Mouse (Mus musculus) embryonic fibroblast, embryonic 13.5 days (primary cell): Measurements from ENCODE around the gene Tbc1d8b. TPM values are rescaled to one million over a fixed set of nuclear protein-coding genes. Genes with fewer than 3 reads are reported as not detected.

Experiments
- H3K27ac ChIP-seq: 2 replicates; pipeline ENCODE4 v1.5.1; 2012; ENCODE audit warnings: low read length, control low read depth, inconsistent platforms; ENCODE audit not compliant: insufficient read depth
- H3K4me1 ChIP-seq: 2 replicates; pipeline ENCODE4 v1.6.1; 2011; ENCODE audit warnings: low read length; ENCODE audit not compliant: control insufficient read depth, insufficient read depth
- H3K4me3 ChIP-seq: 2 replicates; pipeline ENCODE4 v1.5.1; 2011; ENCODE audit warnings: mild to moderate bottlenecking, control low read depth, low read length; ENCODE audit not compliant: insufficient read depth
- CTCF ChIP-seq: IDR thresholded peaks from 2 replicates; pipeline ENCODE4 v1.5.1; 2011; ENCODE audit warnings: mild to moderate bottlenecking, control low read depth, low read length, moderate library complexity, borderline replicate concordance; ENCODE audit not compliant: insufficient read depth
- POLR2A ChIP-seq: IDR thresholded peaks from 2 replicates; pipeline ENCODE4 v1.6.1; 2011; ENCODE audit warnings: low read depth, mild to moderate bottlenecking, control low read depth, low read length, moderate library complexity
- polyA plus RNA-seq: library from polyadenylated mRNA; stranded (reverse); fragments of >200 nt; gene quantifications from 2 replicates; pipeline ENCODE4 v1.2.4, GENCODE M21; 2011; ENCODE audit warnings: low read depth; ENCODE audit not compliant: missing spikeins, insufficient read length

The Tbc1d8b gene
- polyA plus RNA-seq, 1 experiment: 35.6 TPM

DNA sequence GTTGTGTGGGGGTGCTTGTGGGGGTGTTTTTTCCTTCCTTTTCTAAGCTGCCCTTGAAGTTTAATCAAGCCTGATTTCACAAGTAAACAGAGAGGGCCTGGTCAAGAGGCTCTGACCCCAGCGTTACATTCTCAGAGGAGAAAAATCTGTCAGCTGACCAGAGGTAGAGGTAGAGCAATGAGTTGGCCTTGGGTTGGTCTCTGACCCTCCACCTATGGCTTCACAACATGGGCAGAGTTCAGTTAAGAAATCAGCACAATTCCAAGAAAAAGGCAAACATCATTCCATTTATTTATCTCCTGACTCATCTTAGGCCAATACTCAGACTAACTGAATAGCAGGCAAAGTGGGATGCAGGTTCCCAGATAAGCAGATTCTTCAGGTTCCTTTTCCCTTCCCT lies 94.1 kb downstream of the Tbc1d8b start:
- peaks cover 4% of the 10 kb centered on the region; the same call in 1 of the 2 replicates for H3K4me1 ChIP-seq
- no peak overlapping the region for H3K27ac ChIP-seq
- no peak overlapping the region for H3K4me3 ChIP-seq
- no peak for TF ChIP-seq CTCF
- TF ChIP-seq POLR2A: no peak

DNA sequence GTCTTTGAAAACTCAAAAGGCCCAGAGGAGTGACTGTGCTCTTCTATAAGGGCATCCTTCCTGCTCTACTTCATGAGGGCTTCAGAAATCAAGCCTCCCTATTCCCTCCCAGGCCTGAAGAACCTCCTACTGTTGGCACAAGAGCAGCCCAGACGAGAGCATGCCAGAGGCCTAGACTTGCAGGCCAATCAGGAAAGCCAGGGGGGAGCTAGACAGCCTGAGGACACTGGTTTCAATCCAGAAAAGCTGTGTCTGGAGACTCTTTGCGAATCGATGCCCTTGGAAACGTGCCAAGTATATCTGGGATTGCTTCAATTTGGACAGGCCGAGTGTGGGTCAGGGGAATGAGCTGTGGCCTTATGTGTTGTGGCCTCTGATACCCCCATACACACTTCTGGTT lies 94.6 kb downstream of the Tbc1d8b start:
- Histone ChIP-seq H3K27ac (no peak overlapping the region), H3K4me1 (peaks cover 4% of the 10 kb centered on the region; the same call in 1 of the 2 replicates), H3K4me3 (no peak overlapping the region)
- TF ChIP-seq CTCF: no peak
- TF ChIP-seq POLR2A: no peak

DNA sequence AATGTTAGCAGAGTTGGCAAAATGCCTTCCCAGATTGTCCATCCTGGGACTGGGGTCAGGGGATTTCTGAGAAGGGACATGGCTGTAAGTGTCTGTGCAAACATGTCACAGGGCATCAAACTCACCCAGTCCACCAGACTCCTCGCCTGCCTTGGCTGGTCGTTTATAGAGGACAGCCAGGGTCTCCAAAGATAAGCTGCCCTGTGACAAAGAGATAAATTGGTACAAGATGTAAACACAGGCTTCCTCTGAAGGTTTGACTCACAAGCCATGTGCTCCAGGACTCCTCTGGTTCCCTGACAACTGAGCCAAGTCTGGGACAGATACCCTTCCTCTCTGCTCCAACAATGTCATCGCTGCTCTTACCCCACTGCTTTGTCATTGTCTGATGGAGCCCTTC lies 96.2 kb downstream of the Tbc1d8b start:
- no peaks in the 10 kb centered on the region for H3K4me1 ChIP-seq
- no peak overlapping the region for H3K27ac ChIP-seq
- no peak overlapping the region for H3K4me3 ChIP-seq
- TF ChIP-seq CTCF (no peak), POLR2A (no peak)

DNA sequence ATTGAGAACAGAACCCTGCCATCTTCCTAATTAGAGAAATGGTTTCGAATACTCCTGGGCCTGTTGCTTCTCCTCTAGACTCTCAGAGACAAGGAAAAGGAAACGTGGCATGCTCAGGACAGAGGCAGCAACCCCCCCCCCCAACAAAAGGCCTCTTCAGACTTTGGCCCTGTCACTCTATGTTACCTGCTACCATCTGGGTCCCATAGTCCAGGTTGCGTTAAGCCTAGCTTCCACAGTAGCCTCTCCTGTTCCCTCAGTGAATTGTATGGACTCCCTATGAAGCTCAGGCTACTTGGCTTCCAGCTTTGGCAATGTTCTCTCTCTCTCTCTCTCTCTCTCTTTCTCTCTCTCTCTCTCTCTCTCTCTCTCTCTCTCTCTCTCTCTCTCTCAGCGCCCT lies 96.8 kb downstream of the Tbc1d8b start:
- no peak overlapping the region for H3K27ac ChIP-seq
- no peak overlapping the region for H3K4me3 ChIP-seq
- TF ChIP-seq CTCF (no peak), POLR2A (no peak)
- no peaks in the 10 kb centered on the region for H3K4me1 ChIP-seq

DNA sequence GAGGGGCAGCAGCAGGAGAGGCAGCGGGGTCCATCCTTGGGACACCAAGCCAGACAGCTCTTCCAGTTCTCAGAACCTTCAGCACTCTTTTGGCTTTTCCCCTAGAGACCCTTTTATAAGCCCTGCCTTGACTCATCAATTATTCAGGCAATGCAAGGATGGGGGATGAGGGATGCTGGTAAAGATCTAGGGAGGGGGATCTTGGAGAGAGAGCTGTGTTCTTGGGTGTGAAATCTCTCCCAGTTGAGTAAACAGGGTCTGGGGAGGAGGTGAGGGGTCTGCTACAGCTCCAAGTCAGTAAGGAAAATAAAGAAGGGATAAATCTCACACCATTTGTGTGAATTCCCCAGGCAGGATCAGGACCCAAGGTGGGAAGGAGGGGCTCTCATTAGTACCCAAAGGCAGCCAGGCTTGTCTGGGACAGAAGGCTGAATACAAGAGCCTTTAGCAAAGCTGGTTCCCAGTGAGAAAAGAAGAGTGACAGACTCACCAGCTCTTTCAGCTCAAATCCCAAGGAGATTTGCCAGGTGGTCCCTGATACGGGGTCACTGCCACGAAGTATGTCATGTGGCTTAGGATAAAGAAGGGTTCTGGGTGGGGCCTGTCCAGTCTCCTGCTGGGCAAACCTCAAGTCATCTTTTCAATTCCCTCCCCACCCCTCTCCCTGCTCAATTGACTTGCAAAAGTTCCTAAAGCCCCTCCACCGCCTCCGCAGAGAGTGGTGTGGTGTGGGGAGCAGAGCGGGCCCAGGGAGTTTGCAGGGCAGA lies 97.7 kb downstream of the Tbc1d8b start, which contains the start of gene Ripply1:
TSS of gene Ripply1 (minus strand) at position 76 of the 767 bp plus-strand sequence.
- TF ChIP-seq POLR2A: no peak
- TF ChIP-seq CTCF: no peak
- no peak within 1 kb of the TSS for H3K27ac ChIP-seq
- H3K4me3 ChIP-seq: no peak within 1 kb of the TSS
- H3K4me1 ChIP-seq: no peaks in the 10 kb centered on the region

DNA sequence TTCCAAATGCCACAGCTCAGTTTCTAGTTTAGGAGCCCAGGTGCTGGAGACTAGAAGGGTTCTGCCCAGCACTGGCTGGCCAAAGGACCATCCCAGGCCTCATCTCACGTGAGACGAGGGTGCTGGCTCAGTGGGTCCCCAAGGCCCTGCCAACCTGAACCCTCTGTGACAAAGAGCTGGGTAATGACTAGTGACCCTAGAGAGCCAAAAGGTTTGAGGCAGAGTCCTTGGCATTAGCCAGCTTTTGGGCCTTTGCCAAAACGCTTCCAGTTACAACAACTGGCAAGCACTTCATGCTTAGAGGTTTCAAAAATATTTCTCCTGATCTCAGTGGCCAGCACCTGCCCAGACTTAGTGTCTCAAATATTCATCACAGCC lies 98.2 kb downstream of the Tbc1d8b start:
- Histone ChIP-seq H3K4me1 (no peaks in the 10 kb centered on the region), H3K4me3 (no peak overlapping the region), H3K27ac (no peak overlapping the region)
- TF ChIP-seq CTCF (no peak), POLR2A (no peak)

DNA sequence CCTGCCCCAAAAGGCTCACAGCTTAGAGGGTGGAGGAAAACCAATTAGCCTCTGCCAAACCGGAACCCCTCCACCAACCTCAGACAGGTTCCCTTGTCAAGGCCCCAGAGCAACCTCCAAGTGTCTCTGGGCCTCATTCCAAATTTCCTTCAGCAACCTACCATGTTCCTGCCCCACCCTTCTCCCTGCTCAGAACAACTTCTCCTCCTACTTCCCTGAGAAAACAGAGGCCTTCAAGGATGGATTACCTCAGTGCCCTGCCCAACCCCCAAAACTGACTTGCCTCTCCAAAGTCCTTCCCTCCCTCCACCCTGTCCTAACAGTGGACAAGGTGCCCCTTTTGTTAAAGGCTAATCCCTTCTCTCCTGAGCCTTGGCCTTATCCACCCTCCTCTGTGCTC lies 101.0 kb downstream of the Tbc1d8b start:
- Histone ChIP-seq H3K4me3 (no peak overlapping the region), H3K27ac (no peak overlapping the region), H3K4me1 (no peaks in the 10 kb centered on the region)
- TF ChIP-seq CTCF: no peak
- TF ChIP-seq POLR2A: no peak

DNA sequence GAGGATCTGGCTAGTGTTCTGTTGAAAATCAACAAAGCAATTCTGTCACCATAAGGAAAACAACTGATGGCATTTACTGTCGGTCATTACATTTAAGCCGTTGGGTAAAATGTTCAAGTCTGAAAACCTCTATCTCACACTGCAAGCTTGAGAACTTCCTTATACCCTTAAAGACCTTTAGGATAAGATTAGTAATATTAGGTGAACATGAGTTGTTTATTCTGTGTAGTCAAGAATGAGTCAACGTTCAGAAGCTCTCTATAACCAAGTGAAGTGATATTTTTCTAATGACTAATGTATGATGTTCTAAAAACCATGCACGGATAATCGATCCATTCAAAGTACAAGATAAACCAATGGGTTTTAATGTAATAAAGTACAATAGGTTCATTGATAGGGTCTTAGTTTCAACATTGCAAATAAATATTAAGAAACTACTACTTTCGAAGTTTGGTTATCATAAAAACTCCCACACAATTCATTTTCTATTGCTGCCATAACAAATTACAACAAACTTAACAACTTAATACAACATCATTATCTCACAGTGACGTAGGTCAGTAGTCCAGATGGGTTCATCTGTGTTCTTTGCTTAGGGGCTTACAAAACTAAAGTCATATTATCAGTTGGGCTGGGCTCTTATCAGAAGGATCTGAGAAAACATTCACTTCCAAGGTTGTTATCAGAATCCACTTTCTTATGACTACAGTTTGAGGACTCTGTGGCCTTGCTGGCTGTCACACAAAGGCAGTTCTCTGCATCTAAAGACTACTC lies 109.5 kb downstream of the Tbc1d8b start:
- Histone ChIP-seq H3K4me1 (no peaks in the 10 kb centered on the region), H3K27ac (no peak overlapping the region), H3K4me3 (no peak overlapping the region)
- no peak for TF ChIP-seq CTCF
- TF ChIP-seq POLR2A: no peak

DNA sequence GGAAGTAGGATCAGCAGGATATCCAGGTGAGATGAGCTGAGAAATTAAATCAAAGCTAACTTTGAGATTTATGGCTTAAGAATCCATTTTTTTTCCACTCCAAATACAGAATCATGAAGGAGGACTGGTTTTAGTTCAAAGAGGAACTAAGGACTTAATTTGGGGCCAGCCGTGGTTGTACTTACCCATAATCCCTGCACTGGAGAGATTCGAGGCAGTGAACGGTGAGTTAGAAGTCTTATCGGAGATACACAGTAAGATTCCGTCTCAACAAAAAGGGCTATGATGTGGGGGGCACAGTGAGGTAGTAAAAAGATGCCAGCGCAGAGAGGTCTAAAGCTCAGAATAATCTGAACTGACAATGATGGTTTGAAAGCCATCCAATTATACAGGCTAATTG lies 111.2 kb downstream of the Tbc1d8b start:
- Histone ChIP-seq H3K4me1 (no peaks in the 10 kb centered on the region), H3K27ac (no peak overlapping the region), H3K4me3 (no peak overlapping the region)
- TF ChIP-seq CTCF (no peak), POLR2A (no peak)

DNA sequence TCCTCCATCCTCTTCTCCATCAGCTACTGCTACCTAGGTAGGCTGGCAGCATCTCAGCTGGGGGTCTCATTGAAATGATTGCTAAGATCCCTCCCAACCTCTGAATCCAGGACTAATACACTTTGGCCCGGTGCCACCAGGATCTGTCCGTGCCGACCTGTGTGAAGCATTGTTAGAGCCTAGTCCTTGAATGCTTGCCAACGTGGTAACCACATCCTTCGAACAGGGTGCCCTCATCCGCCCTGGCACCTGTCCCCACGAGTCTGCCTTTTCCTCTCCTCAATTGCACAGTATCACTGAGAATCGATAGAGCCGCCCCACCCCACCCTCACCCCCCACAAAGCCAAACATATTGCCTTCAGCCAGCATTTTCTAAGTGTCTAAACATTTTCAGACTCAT lies 113.1 kb downstream of the Tbc1d8b start:
- TF ChIP-seq POLR2A (no peak), CTCF (no peak)
- Histone ChIP-seq H3K27ac (no peak overlapping the region), H3K4me3 (no peak overlapping the region), H3K4me1 (no peaks in the 10 kb centered on the region)

DNA sequence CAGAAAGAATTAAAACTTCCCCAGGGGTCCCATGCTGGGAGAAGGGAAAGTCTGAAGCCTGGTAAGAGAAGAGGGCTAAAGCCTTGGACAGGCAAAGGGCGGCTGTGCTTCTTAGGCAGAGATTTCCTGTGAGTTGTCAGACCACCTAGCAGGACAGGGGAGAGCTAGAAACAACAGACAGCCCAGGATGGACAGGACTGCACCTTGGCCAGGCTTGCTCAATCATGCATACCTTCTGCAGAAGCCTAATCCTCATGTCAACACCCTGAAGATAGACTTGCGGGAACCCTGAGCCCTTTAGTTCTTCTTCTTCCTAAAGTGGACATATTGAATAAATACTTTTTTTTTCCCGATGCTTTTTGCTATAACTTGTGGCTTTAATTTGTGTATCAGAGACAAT lies 115.2 kb downstream of the Tbc1d8b start:
- Histone ChIP-seq H3K4me1 (no peaks in the 10 kb centered on the region), H3K27ac (no peak overlapping the region), H3K4me3 (no peak overlapping the region)
- TF ChIP-seq CTCF (no peak), POLR2A (no peak)
